Mouse (Mus musculus) cerebellum, postnatal 14 days (tissue): ENCODE measurements around the gene Gm8439.
"Not testable (repeated sequence)": the region's sequence is repeated elsewhere in the genome, so short reads cannot be mapped to it uniquely, and the experiment has no call there.

Source experiments
- DNase-seq, 2 experiments: peaks; one replicate each; pipeline ENCODE4 v3.0.0; 2021; ENCODE audit warnings: mixed read lengths in 2 of 2

Gene Gm8439

DNA sequence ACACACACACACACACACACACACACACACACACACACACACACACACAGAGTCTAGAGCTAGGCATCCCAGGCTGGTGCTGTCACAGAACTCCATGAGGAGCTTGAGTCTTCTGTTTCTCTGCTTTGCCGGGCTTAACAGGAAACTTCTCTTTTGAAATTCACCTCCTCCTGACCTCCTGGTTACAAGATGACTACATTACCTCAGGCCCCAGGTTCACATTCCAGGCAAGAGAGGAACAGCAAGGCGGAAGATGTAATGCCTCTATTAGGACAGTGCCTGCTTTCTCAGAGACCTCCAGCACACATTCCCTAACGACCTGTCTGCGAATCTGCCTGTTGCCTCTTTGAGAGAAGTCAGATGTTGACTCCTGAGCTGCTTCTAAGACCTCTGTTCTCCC, at the start of gene Gm8439:
Gene Gm8439 (plus strand): TSS at position 301 of the 400 bp plus-strand sequence.
- no peak for DNase-seq

DNA sequence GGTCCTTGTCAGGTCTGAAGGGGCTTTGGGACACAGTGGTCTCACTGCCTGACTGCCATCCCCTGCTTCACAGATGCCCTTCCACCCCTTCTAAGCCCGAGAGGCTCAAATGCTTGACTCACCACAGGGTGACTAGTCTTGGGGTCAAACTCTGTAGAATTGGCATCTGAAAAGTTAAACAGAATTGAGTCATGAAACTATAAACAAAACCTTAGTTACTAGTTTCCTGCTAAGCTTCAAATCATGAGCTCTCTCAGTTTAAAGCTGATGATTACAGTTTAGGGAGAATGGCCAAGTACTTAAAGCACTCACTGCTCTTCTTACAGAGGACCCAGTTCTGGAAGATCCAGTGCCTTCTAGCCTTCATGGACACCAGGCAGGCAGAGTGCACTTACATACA, 43.6 kb upstream of the Gm8439 start:
- DNase-seq = no peak

DNA sequence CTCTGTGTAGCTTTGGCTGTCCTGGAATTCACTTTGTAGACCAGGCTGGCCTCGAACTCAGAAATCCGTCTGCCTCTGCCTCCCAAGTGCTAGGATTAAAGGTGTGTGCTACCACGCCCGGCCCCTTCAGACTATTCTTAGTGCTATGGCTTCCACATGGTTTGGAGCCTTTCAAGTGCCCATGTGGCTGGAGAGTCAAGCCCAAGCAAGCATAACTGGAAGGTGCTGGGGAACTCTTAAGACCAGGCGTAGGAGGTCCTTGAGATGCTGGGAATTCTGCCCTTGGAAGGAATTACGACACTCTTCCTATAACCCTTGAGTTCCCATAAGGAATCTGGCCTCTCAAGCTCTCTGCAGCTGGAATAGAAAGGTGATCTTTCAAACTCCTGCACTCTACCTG, 32.0 kb upstream of the Gm8439 start:
- DNase-seq = no peak

DNA sequence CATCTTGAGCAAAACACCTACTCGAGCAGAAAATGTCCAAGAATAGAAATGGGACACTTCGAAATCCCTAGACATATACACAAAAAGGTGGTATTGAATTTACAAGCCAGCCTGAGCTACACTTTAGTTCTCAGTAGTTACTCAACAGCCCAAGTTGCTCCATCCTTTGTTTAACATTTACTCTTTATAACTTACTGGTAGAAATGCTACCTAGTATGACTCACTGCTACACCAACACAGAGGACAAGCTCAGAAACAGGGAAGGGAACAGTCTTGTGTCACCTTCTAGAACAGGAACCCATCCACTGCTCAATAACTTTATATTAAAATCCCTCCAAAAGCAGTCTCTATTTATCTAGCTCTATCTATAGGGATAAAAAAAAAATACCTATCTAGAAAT, 22.8 kb upstream of the Gm8439 start:
- no peak for DNase-seq

DNA sequence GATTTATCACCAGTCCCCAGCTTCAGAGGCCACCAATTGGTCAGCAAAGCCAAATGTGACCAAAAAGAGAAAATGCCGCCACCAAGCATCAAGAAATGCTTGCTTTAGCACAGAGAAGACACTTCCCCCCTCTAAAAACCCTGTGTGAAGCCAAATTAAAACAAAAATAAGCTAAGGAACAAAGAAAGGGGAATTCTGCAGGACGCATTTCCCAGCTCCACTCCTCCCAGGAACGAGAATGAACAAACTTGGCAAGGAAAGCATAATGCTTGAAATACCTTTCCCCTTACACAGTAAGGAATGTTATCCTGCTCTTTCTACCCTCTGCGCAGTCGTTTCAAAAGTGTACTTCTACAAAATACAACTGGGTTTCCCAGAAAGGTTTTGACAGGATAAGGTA, 20.5 kb upstream of the Gm8439 start:
- no peak for DNase-seq

DNA sequence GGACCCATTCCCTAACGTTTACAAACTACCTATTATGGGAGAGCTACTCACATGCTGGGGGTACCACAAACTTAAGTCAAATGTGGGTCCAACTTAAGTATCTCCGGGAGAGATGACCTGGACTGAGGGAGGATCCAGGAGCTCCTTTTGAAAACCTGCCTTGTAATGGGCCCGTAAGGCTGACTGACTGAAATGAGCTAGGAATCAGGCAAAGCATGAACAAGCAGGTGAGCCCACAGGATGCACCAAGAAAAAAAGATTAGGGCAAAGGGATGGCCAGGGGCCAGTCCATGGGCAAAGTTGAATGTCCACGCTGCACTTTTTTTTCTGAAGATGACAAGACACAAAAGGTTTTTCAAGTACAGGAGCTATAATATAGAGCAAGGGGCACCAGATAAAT, 19.5 kb upstream of the Gm8439 start:
- DNase-seq = peak; percentile 15 to 28

DNA sequence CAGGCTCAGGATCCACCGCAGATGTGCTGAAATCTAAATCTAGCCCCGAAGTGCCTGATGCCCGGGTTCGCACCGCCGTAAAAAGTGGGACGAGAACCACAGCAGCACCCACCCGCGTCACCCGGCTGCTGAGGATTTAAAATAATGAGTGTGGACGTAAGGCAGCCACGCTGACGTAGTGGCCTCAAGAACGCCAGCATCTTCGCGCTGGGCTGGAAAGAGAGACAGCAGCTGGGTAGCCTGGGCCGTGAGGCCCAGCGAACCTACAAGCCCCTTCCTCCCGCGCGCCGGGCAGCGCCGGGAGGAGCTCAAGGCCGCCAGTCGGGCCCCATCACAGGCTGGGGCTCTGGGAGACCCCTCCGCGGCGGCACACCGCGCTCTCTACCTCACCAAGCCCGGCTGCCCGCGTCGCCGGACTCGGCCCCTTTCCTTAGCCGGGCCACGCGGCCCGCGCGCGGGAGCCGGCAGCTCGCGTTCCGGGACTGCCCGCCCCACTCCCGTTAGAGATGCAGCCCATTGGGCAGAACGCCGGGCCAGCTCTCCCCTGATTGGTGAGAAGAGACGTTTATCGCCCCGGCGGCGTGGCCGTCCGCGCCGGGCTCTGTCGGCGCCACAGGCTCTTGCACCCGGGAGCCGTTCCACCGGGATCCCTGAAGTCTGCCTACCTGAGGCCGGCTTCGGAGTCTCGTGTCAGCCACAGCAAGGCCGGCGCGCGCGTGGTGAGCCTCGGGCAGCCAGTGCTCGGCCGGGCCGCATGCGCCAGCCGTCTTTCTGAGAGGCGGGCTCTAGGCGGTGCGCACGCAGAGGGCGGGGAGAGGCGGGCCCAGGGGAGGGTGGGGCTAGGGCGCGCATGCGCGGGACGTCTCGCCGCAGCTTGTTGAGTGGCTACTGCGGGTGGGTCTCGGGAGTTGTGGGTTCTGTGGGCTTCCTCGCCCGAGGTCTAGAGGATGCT, 18.8 kb upstream of the Gm8439 start, which contains the start of gene Ctps:
Gene Ctps (minus strand): TSS at position 791 of the 952 bp plus-strand sequence.
- DNase-seq = peak; percentile 97

DNA sequence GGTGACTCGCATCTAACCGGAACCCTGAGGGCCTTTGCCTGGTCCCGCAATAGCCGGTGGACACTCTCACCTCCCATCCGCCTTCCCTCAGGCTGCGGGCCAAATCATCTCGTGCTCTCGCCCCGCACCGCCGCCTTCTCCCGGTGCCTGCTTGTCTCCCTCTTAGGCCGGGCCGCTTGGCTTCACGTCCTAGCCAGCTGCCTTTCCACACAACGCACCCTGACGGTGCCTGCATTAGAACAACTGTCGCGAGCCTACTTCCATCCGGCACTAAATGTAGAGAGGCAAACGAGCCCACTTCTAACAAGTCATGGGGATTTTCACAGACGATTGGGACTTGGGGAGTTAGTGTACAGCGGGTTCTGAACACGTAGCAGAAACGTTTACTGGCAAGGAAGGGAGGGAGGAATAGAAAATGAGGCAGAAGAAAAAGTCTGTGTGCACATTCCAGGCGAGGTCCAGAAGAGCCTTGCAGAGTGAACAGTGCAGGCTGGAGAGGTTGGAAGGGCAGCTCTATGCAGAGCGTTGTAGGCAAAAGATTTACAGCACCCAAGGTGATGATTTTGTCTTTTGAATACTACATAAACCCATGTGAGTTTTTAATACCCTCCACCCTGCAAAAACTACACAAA, 18.0 kb upstream of the Gm8439 start:
- DNase-seq = no peak

DNA sequence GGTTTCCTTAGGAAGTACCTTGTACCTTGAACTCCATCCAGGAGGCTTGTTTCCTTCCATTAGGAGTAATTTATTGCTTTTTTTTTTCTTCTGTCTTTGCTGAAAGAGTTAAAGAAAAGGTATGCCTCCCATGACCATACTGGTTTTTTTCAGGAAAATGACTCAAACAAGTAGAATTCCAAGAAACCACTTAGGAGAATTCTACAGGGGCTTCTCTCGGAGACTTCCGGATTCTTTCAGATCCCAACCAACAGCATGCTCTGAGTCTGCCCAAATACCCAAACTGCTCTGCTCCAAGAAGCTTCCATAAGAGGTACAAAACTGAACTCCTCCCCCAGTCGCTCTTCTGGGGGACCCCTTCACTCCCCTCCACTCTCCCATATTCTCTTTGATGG, 17.5 kb upstream of the Gm8439 start:
- no peak for DNase-seq

DNA sequence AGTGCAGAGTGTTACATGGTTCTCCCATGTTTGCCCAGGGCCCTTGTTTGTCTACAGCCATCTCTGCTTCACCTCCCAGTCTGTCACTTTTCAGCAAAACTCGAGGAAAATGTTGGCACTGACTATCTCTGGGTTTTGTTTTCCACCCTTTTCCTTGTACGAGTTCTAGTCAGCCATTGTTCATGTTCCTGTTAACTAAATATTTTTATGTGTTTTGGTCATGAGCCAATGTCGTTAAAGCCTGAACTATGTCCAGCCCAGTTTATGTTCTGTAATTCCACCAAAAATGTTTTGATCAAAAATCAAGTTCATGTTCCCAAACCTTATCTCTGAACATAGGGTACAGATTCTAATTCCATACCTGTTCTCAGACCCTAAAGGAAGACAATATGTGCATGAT, 16.9 kb upstream of the Gm8439 start:
- no peak for DNase-seq

DNA sequence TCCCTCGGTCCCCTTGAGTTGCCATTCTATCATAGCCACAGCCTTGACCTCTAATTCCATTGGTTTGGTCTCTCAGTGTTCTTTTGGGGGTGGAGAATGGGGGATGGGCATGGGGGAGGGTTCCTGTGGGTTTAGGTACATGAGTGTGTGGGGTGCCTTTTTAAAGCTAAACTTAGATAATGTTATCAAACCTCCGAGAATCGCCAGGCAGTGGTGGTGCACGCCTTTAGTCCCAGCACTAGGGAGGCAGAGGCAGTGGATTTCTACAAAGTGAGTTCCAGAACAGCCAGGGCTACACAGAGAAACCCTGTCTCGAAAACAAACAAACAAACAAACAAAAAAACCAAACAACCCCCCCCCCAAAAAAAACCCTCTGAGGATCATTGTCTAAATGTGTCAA, 7.7 kb upstream of the Gm8439 start:
- no peak for DNase-seq

DNA sequence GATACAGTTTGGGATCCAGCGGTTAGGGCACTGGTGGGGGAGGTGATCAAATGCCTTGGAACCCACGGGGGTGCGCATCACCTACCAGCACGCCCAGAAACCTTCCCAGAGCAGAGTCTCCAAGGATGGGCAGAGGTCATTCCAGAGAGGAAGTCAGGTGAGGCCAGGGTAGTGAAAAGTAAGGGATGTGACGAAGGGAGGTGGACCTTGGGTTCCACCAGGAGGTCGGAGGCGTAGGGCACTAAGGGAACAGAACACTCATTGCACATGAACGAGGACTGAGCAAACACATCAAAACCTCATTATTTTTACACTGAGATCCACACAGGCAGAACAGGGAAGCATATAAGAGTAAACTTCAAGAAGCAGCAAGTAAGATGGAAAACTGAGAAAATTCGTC, 6.8 kb upstream of the Gm8439 start:
- DNase-seq = no peak

DNA sequence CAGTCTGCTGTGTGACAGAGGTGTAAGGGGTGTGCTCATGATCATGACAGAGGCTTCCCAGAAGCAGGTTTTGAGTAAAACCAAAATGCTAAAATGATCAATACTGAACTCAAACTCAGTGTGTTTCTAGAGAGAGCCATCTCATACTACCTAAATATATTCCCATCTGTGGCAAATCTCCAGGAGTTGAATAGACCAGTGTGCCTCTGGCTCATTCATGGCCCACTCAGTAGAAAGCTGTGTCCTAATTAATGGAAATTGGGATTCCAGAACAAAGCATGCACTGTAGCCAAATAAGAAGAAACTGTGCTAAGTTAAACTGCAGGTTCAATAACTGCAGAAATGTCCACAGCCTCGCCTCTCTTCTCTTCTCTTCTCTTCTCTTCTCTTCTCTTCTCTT, 1.6 kb upstream of the Gm8439 start:
- DNase-seq = no peak

DNA sequence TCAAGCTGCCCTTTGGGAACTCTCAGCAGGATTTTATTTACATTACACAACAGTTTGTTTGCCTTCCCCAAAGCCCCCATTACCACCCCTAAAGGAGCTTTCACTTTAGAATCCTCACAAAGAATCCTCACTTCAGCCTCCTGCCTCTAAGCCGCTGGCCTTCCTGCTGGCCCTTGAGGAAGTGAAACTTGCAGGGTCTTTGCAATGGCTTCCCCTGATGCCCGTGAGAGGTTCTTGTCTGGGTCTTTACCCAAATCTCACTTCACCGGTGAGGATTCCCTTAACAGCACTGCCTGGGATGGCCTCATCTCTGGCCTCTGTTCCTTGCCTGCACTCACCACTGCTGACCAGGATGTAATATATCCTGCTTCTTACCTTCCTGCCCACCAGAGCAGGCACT, 525 bp downstream of the Gm8439 start:
- DNase-seq = no peak

DNA sequence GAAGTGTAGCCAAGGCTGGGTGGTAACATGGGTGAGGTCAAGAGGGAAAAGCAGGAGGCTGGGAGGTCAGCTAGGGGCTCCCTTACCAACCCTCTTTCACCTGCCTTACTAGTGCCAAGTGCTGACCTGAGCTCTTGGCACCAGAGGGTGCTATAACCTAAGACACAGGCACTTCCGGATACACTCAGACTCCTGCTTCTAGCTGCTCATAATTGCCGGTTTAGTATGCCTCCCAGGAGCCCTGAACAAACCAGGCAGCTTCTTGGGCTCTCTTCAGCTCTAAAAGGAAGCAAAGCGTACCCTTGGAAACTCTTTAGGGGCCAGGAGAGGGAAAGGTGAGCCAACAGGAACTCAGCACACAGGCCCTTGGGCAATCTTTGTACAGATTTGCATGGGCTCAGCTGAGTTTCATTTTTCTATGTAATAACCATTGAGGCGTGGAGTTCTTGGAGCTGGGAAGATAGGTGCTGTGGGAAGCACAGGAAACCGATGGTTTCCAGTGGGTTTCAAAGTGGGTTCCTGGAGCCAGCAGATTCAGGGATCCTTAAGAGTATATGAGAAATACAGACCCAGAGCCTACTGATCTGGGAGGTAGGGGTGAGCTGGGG, 1.4 kb downstream of the Gm8439 start:
- peak; percentile 79 to 82 for DNase-seq

DNA sequence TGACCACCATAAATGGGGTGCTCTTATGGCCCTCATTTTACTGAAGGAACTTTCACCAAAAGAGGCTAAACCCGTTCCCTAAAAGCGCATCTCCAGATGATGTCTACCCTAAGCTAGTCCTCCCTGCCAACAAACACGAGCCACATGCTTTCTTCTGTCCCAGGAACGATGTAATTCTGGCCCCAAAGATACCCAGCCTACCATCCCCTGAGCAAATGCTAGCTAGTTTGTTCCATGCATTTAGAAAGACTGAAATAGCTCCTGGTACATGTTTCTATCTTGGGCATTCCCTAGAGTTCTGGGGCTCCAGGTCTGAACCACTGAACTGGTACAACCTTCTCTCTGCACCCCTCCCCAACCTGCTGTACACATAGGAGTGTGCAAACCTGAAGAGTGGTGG, 2.4 kb downstream of the Gm8439 start:
- no peak for DNase-seq

DNA sequence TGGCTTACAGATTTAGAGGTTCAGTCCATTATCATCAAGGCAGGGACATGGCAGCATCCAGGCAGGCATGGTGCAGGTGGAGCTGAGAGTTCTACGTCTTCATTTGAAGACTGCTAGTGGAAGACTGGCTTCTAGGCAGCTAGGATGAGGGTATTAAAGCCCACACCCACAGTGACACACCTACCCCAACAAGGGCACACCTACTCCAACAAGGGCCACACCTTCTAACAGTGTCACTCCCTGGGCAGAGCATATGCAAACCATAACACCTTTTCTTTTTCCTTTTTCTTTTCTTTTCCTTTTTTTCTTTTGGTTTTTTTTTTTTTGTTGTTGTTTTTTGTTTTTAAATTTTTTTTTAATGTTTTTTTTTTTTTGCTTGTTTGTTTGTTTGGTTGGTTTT, 7.7 kb downstream of the Gm8439 start:
- DNase-seq = not testable (repeated sequence)

DNA sequence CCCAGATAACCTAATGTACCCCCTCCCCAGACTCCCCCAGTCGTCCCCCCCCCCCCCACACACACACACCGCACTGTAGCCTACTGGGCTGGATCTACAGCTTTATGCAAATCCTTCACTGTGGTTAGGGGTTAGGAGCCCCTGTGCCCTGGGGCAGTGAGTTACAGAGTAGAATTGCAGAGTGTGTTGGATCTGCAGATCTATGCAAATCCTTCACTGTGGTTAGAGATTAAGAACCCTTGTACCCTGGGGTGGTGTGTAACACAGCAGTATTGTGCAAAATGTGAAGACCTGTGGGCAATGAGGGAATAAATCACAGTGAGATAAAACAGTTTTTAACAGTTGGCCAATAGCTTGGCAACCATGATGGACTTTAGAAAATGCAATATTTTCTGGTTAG, 10.4 kb downstream of the Gm8439 start:
- DNase-seq = no peak

DNA sequence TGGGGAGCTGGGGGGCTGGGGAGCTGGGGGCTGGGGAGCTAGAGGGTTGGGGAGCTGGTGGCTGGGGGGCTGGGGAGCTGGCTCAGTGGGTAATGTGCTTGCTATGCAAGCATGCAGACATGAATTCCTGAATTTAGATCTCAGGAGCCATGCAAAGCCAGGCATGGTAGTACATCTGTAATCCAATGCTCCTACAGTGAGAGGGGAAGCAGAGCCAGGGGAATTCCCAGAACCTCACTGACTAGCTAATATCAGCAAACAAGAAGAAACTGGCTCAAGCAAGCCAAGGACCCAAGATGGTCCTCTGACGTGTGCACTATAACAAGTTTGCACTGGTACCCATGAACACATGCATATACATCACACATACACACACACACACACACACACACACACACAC, 13.2 kb downstream of the Gm8439 start:
- no peak for DNase-seq

DNA sequence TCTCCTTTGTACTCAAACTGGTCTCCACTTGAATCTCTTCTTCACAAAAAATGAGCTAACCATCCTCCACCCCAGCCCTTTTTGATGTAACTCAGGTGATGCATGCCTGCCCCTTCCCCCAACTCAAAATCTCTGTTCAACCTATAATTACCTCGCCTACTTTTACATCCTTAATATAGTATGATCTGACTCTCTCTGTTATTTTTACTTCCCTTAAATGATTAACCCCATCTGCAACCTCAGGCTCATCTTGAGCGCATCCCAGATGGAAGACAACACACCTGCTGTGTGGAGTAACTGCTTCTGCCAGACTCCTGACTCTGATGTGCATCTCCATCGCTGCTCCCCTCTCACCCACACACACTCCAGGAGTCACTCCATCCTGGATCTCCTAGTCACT, 14.1 kb downstream of the Gm8439 start:
- no peak for DNase-seq

DNA sequence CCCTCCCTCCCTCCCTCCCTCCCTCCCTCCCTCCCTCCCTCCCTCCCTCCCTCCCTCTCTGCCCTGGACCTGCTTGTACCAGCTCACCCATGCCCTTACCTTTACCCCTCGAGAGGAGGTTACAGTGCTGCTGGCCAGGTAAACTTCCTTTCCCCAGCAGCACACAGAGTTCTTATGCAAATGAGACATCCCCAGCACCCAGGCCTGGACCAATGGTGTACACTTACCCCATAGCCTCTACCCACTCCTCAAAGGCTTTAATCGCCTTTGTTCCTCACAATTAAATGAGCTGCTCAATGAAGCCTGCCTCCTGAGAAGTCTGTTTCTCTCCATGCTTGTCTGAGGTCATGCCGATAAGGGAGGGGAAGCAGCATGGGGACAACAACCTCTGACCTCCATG, 18.4 kb downstream of the Gm8439 start:
- DNase-seq = no peak

DNA sequence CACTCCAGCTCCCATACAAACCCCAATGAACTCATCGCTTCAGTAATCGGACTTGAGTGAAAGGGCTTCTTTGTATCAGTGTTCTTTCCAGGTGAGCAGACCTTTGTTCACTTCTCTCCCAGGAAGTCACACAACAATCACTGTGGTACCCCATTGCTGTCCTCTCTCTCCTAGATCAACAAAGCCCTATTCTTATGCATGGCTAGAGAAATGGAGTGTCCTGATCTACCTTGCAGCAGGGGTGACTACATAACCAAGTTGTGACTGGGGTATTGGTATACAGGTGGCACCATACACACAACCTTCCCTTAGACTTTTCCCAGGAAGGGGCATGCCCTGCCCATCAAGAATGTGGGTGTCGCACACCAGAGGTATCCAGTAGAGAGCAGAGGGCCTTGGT, 22.5 kb downstream of the Gm8439 start:
- DNase-seq = no peak

DNA sequence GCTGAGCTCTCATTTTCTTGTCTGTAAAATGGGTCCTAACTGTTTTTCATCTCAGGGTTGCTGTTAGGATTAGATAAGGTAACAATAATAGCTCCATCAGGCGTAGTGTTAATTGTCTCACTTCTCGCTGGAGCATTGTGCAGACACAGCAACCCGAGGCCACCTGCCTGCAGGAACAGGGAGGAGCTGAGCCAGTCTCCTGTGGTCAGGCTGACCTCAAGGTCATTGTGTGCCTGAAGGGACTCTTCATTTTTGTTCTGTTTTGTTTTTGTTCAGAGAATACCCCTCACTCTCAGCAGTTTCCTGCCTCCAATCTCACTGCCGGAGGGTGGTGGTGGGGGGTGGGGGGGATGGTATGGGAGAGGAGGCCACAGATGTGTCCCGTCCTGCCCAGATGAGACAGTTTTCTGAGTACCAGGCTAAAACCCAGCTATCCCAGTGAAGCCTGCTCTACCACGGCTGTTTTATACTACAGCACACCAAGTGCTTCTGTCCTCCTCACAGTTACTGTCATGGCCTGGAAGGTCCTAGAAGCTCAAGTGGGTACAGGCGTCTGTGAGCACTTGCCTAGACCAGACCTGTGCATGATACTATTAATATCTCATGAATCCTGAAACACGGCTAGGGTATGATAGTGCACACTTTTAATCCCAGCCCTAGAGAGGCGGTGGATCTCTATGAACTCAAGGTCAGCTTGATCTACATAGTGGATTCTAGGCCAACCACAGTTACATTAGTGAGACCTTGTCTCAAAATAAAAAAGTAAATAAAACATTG, 23.9 kb downstream of the Gm8439 start:
- DNase-seq = peak; percentile 46 to 56
